In genomic region chr14:47373728-47374678, GRCm38 (mm10) we compare ENCODE assay signal across 8 mouse cellular contexts. TPM values are rescaled to one million over a fixed set of nuclear protein-coding genes. Genes with fewer than 3 reads are reported as not detected.
DNase-seq lines count a peak whose midpoint lies in the region; ATAC-seq and TF ChIP-seq lines count a peak whose summit lies in the region.

No protein-coding gene starts in this region.

- DNase-seq in retina, postnatal 1 day, result peak; percentile 16
- DNase-seq in retina, embryonic 14.5 days (ENCODE audit: low spot score), result no peak
- no peak for DNase-seq in embryonic facial prominence, embryonic 11.5 days (ENCODE audit: low spot score)
- peak; percentile 35 to 57 for DNase-seq in heart, adult 9 months (ENCODE audit: low spot score in 2 of 2)
- DNase-seq in kidney, adult 8-10 months, result peak; percentile 39 to 49
- peak; percentile 91 for DNase-seq in lung, postnatal 0 days (ENCODE audit: low spot score)
- DNase-seq in skeletal muscle tissue, adult 2 months (ENCODE audit: low read depth, low spot score), result peak; percentile 52
- DNase-seq in frontal cortex, postnatal 10 days (ENCODE audit: low spot score in 2 of 2), result no peak

- no peaks in the 10 kb centered on the region for H3K9me3 ChIP-seq in embryonic facial prominence, embryonic 11.5 days (replicated peaks; ENCODE audit: control insufficient read depth, low read length)
- no peaks in the 10 kb centered on the region for H3K9me3 ChIP-seq in lung, postnatal 0 days (ENCODE audit: low read length)

- peak; percentile 43; the same call in 1 of the 2 replicates for TF ChIP-seq EP300 in lung, postnatal 0 days (IDR thresholded peaks at IDR 0.05)

- TF ChIP-seq CTCF in lung, postnatal 0 days (IDR thresholded peaks at IDR 0.05), result no peak

- H3K4me3 ChIP-seq in embryonic facial prominence, embryonic 11.5 days (ENCODE audit: low read depth, low read length), result peak overlapping the region; percentile 11
- peak overlapping the region; percentile 38 for H3K4me3 ChIP-seq in lung, postnatal 0 days (ENCODE audit: low read depth, low read length)

- H3K27ac ChIP-seq in embryonic facial prominence, embryonic 11.5 days (replicated peaks; ENCODE audit: low read depth, low read length), result no peak overlapping the region
- H3K27ac ChIP-seq in lung, postnatal 0 days (ENCODE audit: low read length), result peak overlapping the region; percentile 71

- H3K4me1 ChIP-seq in embryonic facial prominence, embryonic 11.5 days (ENCODE audit: control insufficient read depth, insufficient read depth, low read length), result 0 out of 2 replicates have a peak, but pooled peaks cover 2% of the 10 kb centered on the region
- H3K4me1 ChIP-seq in lung, postnatal 0 days (ENCODE audit: insufficient read depth, low read depth, low read length), result no peaks in the 10 kb centered on the region; the same call in 1 of the 2 replicates

- H3K27me3 ChIP-seq in embryonic facial prominence, embryonic 11.5 days (ENCODE audit: control insufficient read depth, insufficient read depth, low read length), result peaks cover 11% of the 10 kb centered on the region
- peaks cover 9% of the 10 kb centered on the region; the same call in 1 of the 2 replicates for H3K27me3 ChIP-seq in lung, postnatal 0 days (replicated peaks; ENCODE audit: insufficient read depth, low read length)

- H3K36me3 ChIP-seq in embryonic facial prominence, embryonic 11.5 days (replicated peaks; ENCODE audit: control insufficient read depth, insufficient read depth, low read depth, low read length), result no peaks in the 10 kb centered on the region
- H3K36me3 ChIP-seq in lung, postnatal 0 days (ENCODE audit: insufficient read depth, low read length), result no peaks in the 10 kb centered on the region

- peak overlapping the region; percentile 35 for H3K4me2 ChIP-seq in embryonic facial prominence, embryonic 11.5 days (ENCODE audit: low read depth, low read length)
- H3K4me2 ChIP-seq in lung, postnatal 0 days (replicated peaks; ENCODE audit: low read depth, low read length), result peak overlapping the region; percentile 57

- 0 out of 2 replicates have a peak, but pooled peaks have one; percentile 18 for ATAC-seq in embryonic facial prominence, embryonic 11.5 days (replicated peaks; ENCODE audit: insufficient number of reproducible peaks, low FRiP score, low TSS enrichment, low read depth)
- ATAC-seq in lung, postnatal 0 days, result peak; percentile 82

- no peak overlapping the region for H3K9ac ChIP-seq in embryonic facial prominence, embryonic 11.5 days (replicated peaks; ENCODE audit: low read length)
- H3K9ac ChIP-seq in lung, postnatal 0 days (replicated peaks; ENCODE audit: low read depth), result peak overlapping the region; percentile 30; the same call in 1 of the 2 replicates

- WGBS in embryonic facial prominence, embryonic 11.5 days, result 17% methylated on average over 43 of the region's 49 CpGs
- 10% methylated on average over 45 of the region's 49 CpGs for WGBS in lung, postnatal 0 days

RNA-seq across cellular contexts. Expression of gene Lgals3, which starts 6.5 kb away (rescaled TPM):
- 1.5 and 1.7 TPM in 2 replicates for polyA plus RNA-seq in embryonic facial prominence, embryonic 11.5 days (2014; fragmentation: Nextera tagmentation; extraction: Ambion mirVana)
- 332 and 359 TPM in 2 replicates for polyA plus RNA-seq in lung, postnatal 0 days (2015; fragmentation: Nextera tagmentation; extraction: Ambion mirVana)

RNA-seq across cellular contexts. Expression of gene Dlgap5, which starts 44.2 kb away (rescaled TPM):
- polyA plus RNA-seq in embryonic facial prominence, embryonic 11.5 days (2014; fragmentation: Nextera tagmentation; extraction: Ambion mirVana), result 65.2 and 76.5 TPM in 2 replicates
- 2.0 and 2.3 TPM in 2 replicates for polyA plus RNA-seq in lung, postnatal 0 days (2015; fragmentation: Nextera tagmentation; extraction: Ambion mirVana)

Comparison
In these comparisons a context has a peak if more than half of its experiments do, and no peak if none do; other contexts are left out.
1. DNase-seq: peak in retina, postnatal 1 day (single experiment), heart, adult 9 months (2 of 2), kidney, adult 8-10 months (2 of 2), lung, postnatal 0 days (single experiment) and skeletal muscle tissue, adult 2 months (single experiment); none in retina, embryonic 14.5 days (single experiment), embryonic facial prominence, embryonic 11.5 days (single experiment) and frontal cortex, postnatal 10 days (0 of 2).
2. RNA of gene Lgals3, which starts 6.5 kb away (polyA plus RNA-seq): 332 to 359 TPM in lung, postnatal 0 days; 1.5 to 1.7 TPM in embryonic facial prominence, embryonic 11.5 days; every median in the first group is over 100 times any median in the second.
3. RNA of gene Dlgap5, which starts 44.2 kb away (polyA plus RNA-seq): 65.2 to 76.5 TPM in embryonic facial prominence, embryonic 11.5 days; 2.0 to 2.3 TPM in lung, postnatal 0 days; every median in the first group is over 10 times any median in the second.